Mouse (Mus musculus): Measurements from ENCODE around the gene Sema7a.

DNA sequence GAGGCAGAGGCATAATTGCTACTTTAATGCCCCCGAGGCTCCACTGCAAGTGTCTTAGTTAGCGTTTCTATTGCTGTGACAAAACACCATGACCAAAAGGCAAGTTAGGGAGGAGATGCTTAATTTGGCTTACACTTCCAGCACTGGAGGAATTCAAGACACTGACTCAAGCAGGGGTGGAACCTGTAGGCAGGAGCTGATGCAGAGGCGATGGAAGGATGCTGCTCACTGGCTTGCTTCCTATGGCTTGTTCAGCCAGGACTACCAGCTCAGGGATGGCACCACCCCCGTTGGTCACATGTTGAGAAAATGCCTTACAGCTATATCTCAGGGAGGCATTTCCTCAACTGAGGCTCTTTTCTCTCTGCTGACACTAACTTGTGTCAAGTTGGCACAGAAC lies 37.8 kb upstream of the Sema7a start:
- TF ChIP-seq POLR2A (IDR thresholded peaks at IDR 0.05; ENCODE audit: borderline replicate concordance, low read depth, low read length) (no peak), CTCF (IDR thresholded peaks at IDR 0.05; ENCODE audit: low read depth, low read length) (no peak)

Data from bone marrow macrophage, adult 2 months (primary cell).